Mouse (Mus musculus) midbrain, embryonic 11.5 days (tissue): ENCODE data around the gene Rhebl1. TPM values are rescaled to one million over a fixed set of nuclear protein-coding genes. Genes with fewer than 3 reads are reported as not detected.
"Not testable (repeated sequence)": the region's sequence is repeated elsewhere in the genome, so short reads cannot be mapped to it uniquely, and the experiment has no call there.

ENCODE experiments used
- ATAC-seq: fragments of 200-750 bp; cut with Nextera tagmentation; 2 replicates; pipeline ENCODE4 v1.8.0; 2017; ENCODE audit warnings: moderate TSS enrichment, moderate library complexity; ENCODE audit not compliant: low FRiP score
- DNase-seq: peaks from one replicate; pipeline ENCODE4 v3.0.0; 2015; ENCODE audit warnings: low spot score; ENCODE audit errors: missing footprints
- H3K27ac ChIP-seq: fragments of 300-500 bp; sonication (generic); 2 replicates; pipeline ENCODE4 v1.5.1; 2014; ENCODE audit warnings: low read depth, low read length
- H3K27me3 ChIP-seq: fragments of 300-500 bp; sonication (generic); 2 replicates; pipeline ENCODE4 v1.6.1; 2014; ENCODE audit warnings: mild to moderate bottlenecking, low read length, moderate library complexity, mixed read lengths; ENCODE audit not compliant: control insufficient read depth, insufficient read depth
- H3K36me3 ChIP-seq: fragments of 300-500 bp; sonication (generic); 2 replicates; pipeline ENCODE4 v1.6.1; 2014; ENCODE audit warnings: mild to moderate bottlenecking, low read length, moderate library complexity, mixed read lengths; ENCODE audit not compliant: control insufficient read depth, insufficient read depth
- H3K4me1 ChIP-seq: fragments of 300-500 bp; sonication (generic); 2 replicates; pipeline ENCODE4 v1.6.1; 2014; ENCODE audit warnings: low read length; ENCODE audit not compliant: control insufficient read depth, insufficient read depth
- H3K4me2 ChIP-seq: fragments of 300-500 bp; sonication (generic); 2 replicates; pipeline ENCODE4 v1.6.1; 2014; ENCODE audit warnings: mild to moderate bottlenecking, moderate library complexity
- H3K4me3 ChIP-seq: fragments of 300-500 bp; sonication (generic); 2 replicates; pipeline ENCODE4 v1.5.1; 2014; ENCODE audit warnings: low read depth, low read length
- H3K9ac ChIP-seq: fragments of 300-500 bp; sonication (generic); 2 replicates; pipeline ENCODE4 v1.6.1; 2014; ENCODE audit warnings: low read length
- H3K9me3 ChIP-seq: fragments of 300-500 bp; sonication (generic); 2 replicates; pipeline ENCODE4 v1.6.1; 2016; ENCODE audit warnings: low read length; ENCODE audit not compliant: control insufficient read depth
- WGBS: fragments of 180-500 bp; shearing (Covaris S2); extraction: QIAGEN DNeasy Blood & Tissue Kit; methylation state at CpG from one replicate; pipeline ENCODE4 v1.1.7; 2014; 5-methylcytosine and 5-hydroxymethylcytosine counted together
- polyA plus RNA-seq: library from polyadenylated mRNA; unstranded; fragments of >200 nt; fragmentation: Nextera tagmentation; extraction: Ambion mirVana; gene quantifications from 2 replicates; pipeline ENCODE4 v1.2.1, GENCODE M21; 2014

Gene Rhebl1
- polyA plus RNA-seq, 1 experiment from 2014 or later = 14.2 TPM

DNA sequence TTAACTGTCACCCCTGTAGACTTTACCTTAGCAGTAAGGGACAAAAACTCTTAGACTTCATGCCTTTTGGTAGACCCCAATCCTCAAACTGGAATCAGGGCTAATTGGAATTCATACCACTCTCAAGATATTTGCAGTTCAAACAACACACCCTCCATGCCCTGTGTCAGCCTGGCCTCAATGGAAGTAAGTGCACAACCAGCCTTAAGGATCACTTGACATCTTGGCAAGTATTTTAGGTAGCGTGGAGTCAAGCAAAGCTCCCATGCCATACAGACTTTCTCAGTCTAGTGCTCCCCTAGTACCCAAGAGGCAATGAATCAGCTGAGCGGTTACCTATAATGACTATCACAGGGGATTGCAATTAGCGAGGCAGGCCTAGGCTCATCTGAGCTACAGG lies 36.7 kb upstream of the Rhebl1 start:
- WGBS = 81% methylated on average over 3 of the region's 3 CpGs
- DNase-seq (peak; percentile 86), ATAC-seq (no peak)
- Histone ChIP-seq H3K27me3 (no peaks in the 10 kb centered on the region), H3K9ac (no peak overlapping the region), H3K36me3 (peaks cover 2% of the 10 kb centered on the region), H3K4me3 (no peak overlapping the region), H3K4me2 (no peak overlapping the region), H3K4me1 (peaks cover 14% of the 10 kb centered on the region), H3K27ac (no peak overlapping the region), H3K9me3 (no peaks in the 10 kb centered on the region)

GRCm38 (mm10) chr15:98930017-98930734 lies 35.8 kb upstream of the Rhebl1 start:
- DNase-seq = peak; percentile 87
- Histone ChIP-seq H3K4me1 (peaks cover 7% of the 10 kb centered on the region), H3K4me3 (no peak overlapping the region), H3K36me3 (peaks cover 2% of the 10 kb centered on the region), H3K9ac (no peak overlapping the region), H3K27me3 (no peaks in the 10 kb centered on the region), H3K27ac (0 out of 2 replicates have a peak overlapping the region, but pooled peaks have one; percentile 16), H3K9me3 (no peaks in the 10 kb centered on the region), H3K4me2 (no peak overlapping the region)
- 54% methylated on average over 8 of the region's 8 CpGs for WGBS
- ATAC-seq = no peak

GRCm38 (mm10) chr15:98928598-98929240 lies 34.4 kb upstream of the Rhebl1 start:
- peaks cover 2% of the 10 kb centered on the region for H3K36me3 ChIP-seq
- ATAC-seq = peak; percentile 16; the same call in 1 of the 2 replicates
- no peak overlapping the region for H3K9ac ChIP-seq
- peak; percentile 92 for DNase-seq
- H3K9me3 ChIP-seq = no peaks in the 10 kb centered on the region
- H3K27me3 ChIP-seq = no peaks in the 10 kb centered on the region
- H3K4me2 ChIP-seq = no peak overlapping the region
- no peak overlapping the region for H3K27ac ChIP-seq
- H3K4me3 ChIP-seq = no peak overlapping the region
- peaks cover 4% of the 10 kb centered on the region for H3K4me1 ChIP-seq
- WGBS = 19% methylated on average over 13 of the region's 13 CpGs

DNA sequence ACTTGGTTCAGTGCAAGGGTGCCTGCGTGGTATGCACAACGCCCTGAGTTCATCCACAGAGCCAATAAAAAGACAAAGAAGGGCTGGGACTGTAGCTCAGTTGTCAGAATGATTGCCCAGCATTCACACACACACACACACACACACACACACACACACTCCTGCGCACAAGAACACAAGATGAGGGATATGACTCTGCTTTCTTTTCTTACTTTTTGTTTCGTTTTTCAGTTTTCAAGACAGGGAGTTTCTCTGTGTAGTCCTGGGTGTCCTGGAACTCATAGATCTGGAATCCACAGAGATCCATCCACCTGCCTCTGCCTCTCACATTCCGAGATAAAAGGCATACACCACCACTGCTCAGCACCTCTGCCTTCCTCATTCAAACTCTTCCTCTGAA lies 33.2 kb upstream of the Rhebl1 start:
- WGBS = 87% methylated on average over 5 of the region's 5 CpGs
- H3K27ac ChIP-seq = no peak overlapping the region
- DNase-seq (no peak), ATAC-seq (no peak)
- no peaks in the 10 kb centered on the region for H3K4me1 ChIP-seq
- no peaks in the 10 kb centered on the region for H3K27me3 ChIP-seq
- H3K4me3 ChIP-seq = no peak overlapping the region
- H3K4me2 ChIP-seq = no peak overlapping the region
- H3K9ac ChIP-seq = 0 out of 2 replicates have a peak overlapping the region, but pooled peaks have one; percentile 4
- H3K36me3 ChIP-seq = peaks cover 2% of the 10 kb centered on the region; the same call in 1 of the 2 replicates
- no peaks in the 10 kb centered on the region for H3K9me3 ChIP-seq

DNA sequence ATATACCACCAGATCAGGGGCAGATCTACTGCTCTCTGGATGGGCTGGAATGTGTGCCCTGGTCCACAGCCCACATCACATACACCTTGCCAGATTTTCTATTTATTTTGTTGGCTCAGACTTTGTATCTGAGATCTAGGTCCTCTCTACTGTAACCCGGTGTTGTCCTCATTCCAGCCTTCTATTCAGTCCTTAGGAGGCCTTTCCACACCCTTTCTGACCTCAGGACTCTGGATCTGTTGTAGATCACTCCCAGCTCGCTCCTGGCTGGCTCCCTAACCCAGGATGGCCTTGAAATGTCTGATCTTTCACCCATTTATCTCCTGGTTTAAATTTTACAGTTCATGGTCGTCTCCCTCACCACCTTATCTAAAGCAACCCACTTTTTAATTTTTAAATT lies 30.3 kb upstream of the Rhebl1 start:
- no peak overlapping the region for H3K4me3 ChIP-seq
- no peak overlapping the region for H3K9ac ChIP-seq
- H3K36me3 ChIP-seq = no peaks in the 10 kb centered on the region
- H3K4me2 ChIP-seq = no peak overlapping the region
- no peak for ATAC-seq
- no peak for DNase-seq
- no peak overlapping the region for H3K27ac ChIP-seq
- no peaks in the 10 kb centered on the region for H3K27me3 ChIP-seq
- no peaks in the 10 kb centered on the region for H3K4me1 ChIP-seq
- WGBS = 79% methylated on average over 3 of the region's 3 CpGs
- no peaks in the 10 kb centered on the region for H3K9me3 ChIP-seq

DNA sequence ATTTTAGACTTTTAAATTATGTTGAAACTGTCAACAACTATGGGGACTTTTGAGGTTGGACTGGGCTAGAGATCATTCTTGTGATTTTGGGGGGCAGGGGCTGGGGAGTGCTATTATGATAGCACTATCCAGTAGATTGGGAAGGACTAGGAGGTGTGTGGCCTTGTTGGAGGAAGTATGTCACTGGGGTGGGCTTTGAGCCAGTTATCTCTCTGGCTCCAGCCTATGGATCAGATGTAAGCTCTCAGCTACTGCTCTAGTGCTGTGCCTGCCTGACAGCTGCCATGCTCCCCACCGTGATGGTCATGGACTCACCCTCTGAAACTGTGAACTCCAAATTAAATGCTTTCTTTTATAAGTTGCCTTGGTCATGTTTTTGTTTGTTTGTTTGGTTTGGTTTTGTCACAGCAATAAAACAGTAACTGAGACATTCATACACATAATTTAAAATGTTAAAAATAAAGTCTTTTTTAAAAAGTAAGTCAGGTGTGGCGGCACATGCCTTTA lies 28.7 kb upstream of the Rhebl1 start:
- 86% methylated on average over 2 of the region's 2 CpGs for WGBS
- Histone ChIP-seq H3K9me3 (no peaks in the 10 kb centered on the region), H3K27me3 (no peaks in the 10 kb centered on the region), H3K4me1 (no peaks in the 10 kb centered on the region), H3K9ac (no peak overlapping the region), H3K4me3 (no peak overlapping the region), H3K36me3 (no peaks in the 10 kb centered on the region), H3K27ac (no peak overlapping the region), H3K4me2 (no peak overlapping the region)
- ATAC-seq (no peak), DNase-seq (no peak)

GRCm38 (mm10) chr15:98922581-98922980 lies 28.2 kb upstream of the Rhebl1 start:
- Histone ChIP-seq H3K4me1 (no peaks in the 10 kb centered on the region), H3K36me3 (no peaks in the 10 kb centered on the region), H3K9ac (no peak overlapping the region), H3K4me2 (no peak overlapping the region), H3K27me3 (no peaks in the 10 kb centered on the region), H3K4me3 (no peak overlapping the region), H3K9me3 (no peaks in the 10 kb centered on the region), H3K27ac (no peak overlapping the region)
- WGBS = 57% methylated on average over 3 of the region's 3 CpGs
- no peak for ATAC-seq
- no peak for DNase-seq

DNA sequence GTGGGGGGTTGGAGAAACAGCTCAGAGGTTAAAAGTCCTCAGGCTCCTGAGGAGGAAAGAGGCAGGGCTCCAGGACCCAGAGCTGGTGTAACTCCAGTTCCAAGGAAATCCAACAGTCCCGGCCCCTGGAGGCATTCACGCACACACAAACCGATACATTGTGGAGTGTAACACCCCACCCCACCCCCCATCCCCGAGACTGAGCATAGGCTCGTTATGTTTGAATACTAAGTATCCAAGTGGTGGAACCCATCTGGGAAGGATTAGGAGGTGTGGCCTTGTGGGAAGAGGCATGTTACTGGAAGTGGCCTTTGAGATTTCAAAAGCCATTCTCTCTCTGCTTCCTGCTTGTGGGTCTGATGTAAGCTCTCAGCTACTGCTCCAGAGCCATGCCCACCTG lies 27.2 kb upstream of the Rhebl1 start:
- H3K27ac ChIP-seq = no peak overlapping the region
- WGBS = 85% methylated on average over 5 of the region's 5 CpGs
- no peaks in the 10 kb centered on the region for H3K27me3 ChIP-seq
- no peak overlapping the region for H3K4me2 ChIP-seq
- no peak overlapping the region for H3K9ac ChIP-seq
- DNase-seq (no peak), ATAC-seq (no peak)
- no peaks in the 10 kb centered on the region for H3K9me3 ChIP-seq
- H3K4me1 ChIP-seq = peaks cover 4% of the 10 kb centered on the region
- no peaks in the 10 kb centered on the region for H3K36me3 ChIP-seq
- no peak overlapping the region for H3K4me3 ChIP-seq

- Histone ChIP-seq H3K4me3 (peak overlapping the region; percentile 92), H3K4me2 (peak overlapping the region; percentile 59), H3K9ac (peak overlapping the region; percentile 89), H3K4me1 (peaks cover 11% of the 10 kb centered on the region)
- not testable (repeated sequence) for H3K27ac ChIP-seq, ATAC-seq, H3K27me3 ChIP-seq, H3K36me3 ChIP-seq, H3K9me3 ChIP-seq
- 32% methylated on average over 8 of the region's 8 CpGs for WGBS
- DNase-seq = peak; percentile 76
These were observed 24.2 kb upstream of the Rhebl1 start for GRCm38 (mm10) chr15:98918499-98918895.
